Mouse (Mus musculus) C2C12 (cell line): ENCODE data around the gene Pnn. TPM values are rescaled to one million over a fixed set of nuclear protein-coding genes. Genes with fewer than 3 reads are reported as not detected.

ENCODE experiments used
- H3K27me3 ChIP-seq: one replicate; pipeline ENCODE4 v1.6.1; 2011; ENCODE audit not compliant: control insufficient read depth, insufficient read depth, insufficient read length
- H3K36me3 ChIP-seq: one replicate; pipeline ENCODE4 v1.6.1; 2011; ENCODE audit not compliant: control insufficient read depth, insufficient read depth
- H3K4me3 ChIP-seq: one replicate; pipeline ENCODE4 v1.5.1; 2011; ENCODE audit warnings: mild to moderate bottlenecking, control low read depth; ENCODE audit not compliant: poor library complexity, insufficient read depth, severe bottlenecking
- H3K79me2 ChIP-seq: one replicate; pipeline ENCODE4 v1.6.1; 2011; ENCODE audit not compliant: control insufficient read depth, insufficient read depth
- H3K79me3 ChIP-seq: one replicate; pipeline ENCODE4 v1.6.1; 2011; ENCODE audit warnings: low read depth, control low read depth
- H3ac ChIP-seq: one replicate; pipeline ENCODE3; 2011; ENCODE audit warnings: low read depth; ENCODE audit not compliant: control insufficient read depth, insufficient read length
- CEBPB ChIP-seq: IDR thresholded peaks from one replicate; pipeline ENCODE4 v1.6.1; 2011; ENCODE audit warnings: low read depth, mild to moderate bottlenecking, control low read depth, moderate library complexity
- CTCF ChIP-seq: IDR thresholded peaks from one replicate; pipeline ENCODE4 v1.5.1; 2011; ENCODE audit not compliant: control insufficient read depth, insufficient read depth, insufficient read length
- FOSL1 ChIP-seq: IDR thresholded peaks from one replicate; pipeline ENCODE4 v1.8.0; 2011; ENCODE audit warnings: mild to moderate bottlenecking, low read length; ENCODE audit not compliant: poor library complexity, insufficient read depth, severe bottlenecking
- MAX ChIP-seq: IDR thresholded peaks from one replicate; pipeline ENCODE4 v1.6.1; 2011; ENCODE audit warnings: mild to moderate bottlenecking, control low read depth
- MYOD1 ChIP-seq: IDR thresholded peaks from one replicate; pipeline ENCODE4 v1.6.1; 2011; ENCODE audit warnings: low read depth; ENCODE audit not compliant: control insufficient read depth, insufficient read length
- MYOG ChIP-seq: IDR thresholded peaks from one replicate; pipeline ENCODE4 v1.6.1; 2011; ENCODE audit not compliant: control insufficient read depth, insufficient read length; ENCODE audit errors: extremely low read depth
- USF1 ChIP-seq: IDR thresholded peaks from one replicate; pipeline ENCODE4 v1.6.1; 2011; ENCODE audit warnings: low read depth, mild to moderate bottlenecking, control low read depth, moderate library complexity
- polyA plus RNA-seq: library from polyadenylated mRNA; unstranded; fragments of >200 nt; fragmentation: generic; extraction: Trizol; gene quantifications from one replicate; pipeline ENCODE4 v1.2.1, GENCODE M21; 2012; ENCODE audit warnings: missing spikeins

The Pnn gene
- polyA plus RNA-seq, 1 experiment = 14.7 TPM

- H3ac ChIP-seq = no peak overlapping the region
These were observed 1.8 kb upstream of the Pnn start for GRCm38 (mm10) chr12:59064837-59065236.

GRCm38 (mm10) chr12:59065776-59066175, 908 bp upstream of the Pnn start:
- Histone ChIP-seq H3ac (no peak overlapping the region), H3K4me3 (peak overlapping the region; percentile 28), H3K36me3 (peaks cover 29% of the 10 kb centered on the region), H3K79me2 (peaks cover 47% of the 10 kb centered on the region), H3K79me3 (peaks cover 29% of the 10 kb centered on the region), H3K27me3 (no peaks in the 10 kb centered on the region)
- TF ChIP-seq MYOG (no peak), CEBPB (no peak), CTCF (no peak)

More at GRCm38 (mm10) chr12:59064837-59065236, 1.8 kb upstream of the Pnn start:
- H3K36me3 ChIP-seq = peaks cover 19% of the 10 kb centered on the region
- peaks cover 47% of the 10 kb centered on the region for H3K79me2 ChIP-seq
- TF ChIP-seq CEBPB (no peak), FOSL1 (no peak), MYOD1 (no peak), USF1 (no peak), MAX (no peak), CTCF (no peak), MYOG (no peak)
- H3K4me3 ChIP-seq = no peak overlapping the region
- H3K79me3 ChIP-seq = peaks cover 35% of the 10 kb centered on the region
- H3K27me3 ChIP-seq = no peaks in the 10 kb centered on the region

- H3K4me3 ChIP-seq = peak overlapping the region; percentile 93
- no peaks in the 10 kb centered on the region for H3K27me3 ChIP-seq
- H3K79me3 ChIP-seq = peaks cover 31% of the 10 kb centered on the region
- H3K79me2 ChIP-seq = peaks cover 50% of the 10 kb centered on the region
- H3K36me3 ChIP-seq = peaks cover 42% of the 10 kb centered on the region
- peak overlapping the region; percentile 92 for H3ac ChIP-seq
- TF ChIP-seq FOSL1 (no peak), CTCF (no peak), CEBPB (no peak), MYOD1 (no peak)
These were observed 411 bp downstream of the Pnn start for GRCm38 (mm10) chr12:59067095-59067494.

- Histone ChIP-seq H3K27me3 (no peaks in the 10 kb centered on the region), H3K4me3 (no peak overlapping the region), H3K79me2 (peaks cover 56% of the 10 kb centered on the region), H3K36me3 (peaks cover 58% of the 10 kb centered on the region), H3K79me3 (peaks cover 31% of the 10 kb centered on the region), H3ac (no peak overlapping the region)
- TF ChIP-seq MAX (no peak), CTCF (no peak)
These were observed 2.1 kb downstream of the Pnn start for GRCm38 (mm10) chr12:59068791-59069190.

- Histone ChIP-seq H3K27me3 (no peaks in the 10 kb centered on the region), H3ac (no peak overlapping the region), H3K4me3 (no peak overlapping the region), H3K36me3 (peaks cover 80% of the 10 kb centered on the region), H3K79me2 (peaks cover 50% of the 10 kb centered on the region), H3K79me3 (peaks cover 25% of the 10 kb centered on the region)
- TF ChIP-seq FOSL1 (no peak), CEBPB (no peak), MAX (no peak), USF1 (no peak), MYOD1 (no peak)
These were observed 5.6 kb downstream of the Pnn start for GRCm38 (mm10) chr12:59072286-59072685.

- Histone ChIP-seq H3K36me3 (peaks cover 73% of the 10 kb centered on the region), H3ac (no peak overlapping the region), H3K79me2 (peaks cover 32% of the 10 kb centered on the region)
These were observed 7.4 kb downstream of the Pnn start for GRCm38 (mm10) chr12:59074052-59074451.

More at GRCm38 (mm10) chr12:59074052-59074451, 7.4 kb downstream of the Pnn start:
- peaks cover 9% of the 10 kb centered on the region for H3K79me3 ChIP-seq
- H3K4me3 ChIP-seq = no peak overlapping the region
- TF ChIP-seq CEBPB (no peak), MAX (no peak), MYOD1 (no peak), CTCF (no peak), USF1 (no peak), MYOG (no peak), FOSL1 (no peak)
- no peaks in the 10 kb centered on the region for H3K27me3 ChIP-seq
